Mouse (Mus musculus) ES-E14 (cell line): Measurements from ENCODE around the gene Slc45a1. TPM values are rescaled to one million over a fixed set of nuclear protein-coding genes. Genes with fewer than 3 reads are reported as not detected.

ENCODE experiments used
- DNase-seq: peaks from one replicate; pipeline ENCODE4 v3.0.0-alpha.2; 2013; ENCODE audit warnings: low read depth, low spot score
- H3K27ac ChIP-seq: 2 replicates; pipeline ENCODE4 v1.5.1; 2012; ENCODE audit warnings: low read depth, mild to moderate bottlenecking, low read length, moderate library complexity, mixed read lengths; ENCODE audit not compliant: poor library complexity, insufficient read depth, severe bottlenecking
- H3K36me3 ChIP-seq: 2 replicates; pipeline ENCODE4 v1.6.1; 2012; ENCODE audit warnings: mild to moderate bottlenecking, low read length, moderate library complexity, mixed read lengths; ENCODE audit not compliant: control insufficient read depth, poor library complexity, insufficient read depth, severe bottlenecking
- H3K4me1 ChIP-seq, 2 experiments: fragments of 150-350 bp in 1 of 2; sonication (generic) in 1 of 2; 2 replicates each; pipeline ENCODE4 v1.6.1; 2012; ENCODE audit warnings: low read length in 2 of 2, mild to moderate bottlenecking in 1 of 2, mixed read lengths in 1 of 2; ENCODE audit not compliant: control insufficient read depth in 2 of 2, insufficient read depth in 2 of 2, poor library complexity in 1 of 2
- H3K4me3 ChIP-seq, 2 experiments: fragments of 150-350 bp in 1 of 2; sonication (generic) in 1 of 2; 2 replicates each; pipeline ENCODE4 v1.5.1; 2012; ENCODE audit warnings: low read length in 2 of 2, low read depth in 1 of 2, mild to moderate bottlenecking in 1 of 2, mixed read lengths in 1 of 2; ENCODE audit not compliant: insufficient read depth in 1 of 2, poor library complexity in 1 of 2, severe bottlenecking in 1 of 2
- H3K9ac ChIP-seq: 2 replicates; pipeline ENCODE4 v1.6.1; 2012; ENCODE audit warnings: low read depth, mild to moderate bottlenecking, low read length, mixed read lengths; ENCODE audit not compliant: poor library complexity, insufficient read depth, severe bottlenecking
- H3K9me3 ChIP-seq: fragments of 150-350 bp; sonication (generic); 2 replicates; pipeline ENCODE4 v1.6.1; 2012; ENCODE audit warnings: low read depth, mild to moderate bottlenecking, low read length; ENCODE audit not compliant: control insufficient read depth, insufficient read depth
- CHD2 ChIP-seq: IDR thresholded peaks from 2 replicates; pipeline ENCODE4 v1.6.1; 2014; ENCODE audit warnings: mild to moderate bottlenecking, low read depth, low read length, inconsistent platforms
- HCFC1 ChIP-seq: IDR thresholded peaks from 2 replicates; pipeline ENCODE4 v1.6.1; 2012; ENCODE audit warnings: low read length, inconsistent platforms, borderline replicate concordance; ENCODE audit not compliant: insufficient read depth
- MAFK ChIP-seq: IDR thresholded peaks from 2 replicates; pipeline ENCODE4 v1.6.1; 2014; ENCODE audit warnings: mild to moderate bottlenecking, low read depth, low read length, inconsistent platforms; ENCODE audit not compliant: insufficient read depth
- ZC3H11A ChIP-seq: IDR thresholded peaks from 2 replicates; pipeline ENCODE4 v1.6.1; 2012; ENCODE audit warnings: low read depth, mild to moderate bottlenecking, inconsistent platforms, low read length, borderline replicate concordance
- ZNF384 ChIP-seq: IDR thresholded peaks from 2 replicates; pipeline ENCODE4 v1.6.1; 2012; ENCODE audit warnings: low read depth, low read length, inconsistent platforms
- in situ Hi-C, 2 experiments: fragments of 600-800 bp; cut with MboI; formaldehyde crosslinking; loops; one replicate each; pipeline ENCODE4 v1.15.1; 2025; ENCODE audit warnings: low sequenced_read_pairs in 2 of 2, inconsistent platforms in 1 of 2; ENCODE audit not compliant: unreplicated experiment in 2 of 2
- total RNA-seq: library from RNA; depleted of rRNA; stranded (reverse); fragments of 300-350 nt; gene quantifications from 2 replicates; pipeline ENCODE4 v1.2.3, GENCODE M21; 2012

The Slc45a1 gene
- total RNA-seq, 1 experiment: 0.98 TPM

DNA sequence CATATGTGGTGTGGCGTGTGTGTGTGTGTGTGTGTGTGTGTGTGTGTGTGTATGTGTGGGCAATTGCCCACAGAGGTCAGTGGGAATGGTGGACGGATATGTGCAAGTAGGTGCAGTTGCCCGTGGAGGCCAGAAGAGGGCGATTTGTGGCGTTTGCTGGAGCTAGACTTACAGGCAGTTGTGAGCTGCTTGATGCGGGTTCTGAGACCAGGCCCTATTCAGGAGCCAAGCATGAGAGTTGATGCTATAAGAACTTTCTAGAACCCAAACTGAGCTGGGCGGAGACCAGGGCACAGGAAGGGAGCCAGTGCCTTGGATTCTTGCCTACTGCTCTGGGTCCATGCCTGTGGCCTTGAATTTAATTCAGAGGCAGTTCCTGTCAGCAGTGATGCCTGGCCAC lies 12.8 kb upstream of the Slc45a1 start:
- no peak for TF ChIP-seq ZC3H11A
- TF ChIP-seq HCFC1: no peak
- TF ChIP-seq MAFK: no peak
- no peak for TF ChIP-seq CHD2
- no peak for TF ChIP-seq ZNF384
- H3K4me1 ChIP-seq: peaks cover 6 to 29% of the 10 kb centered on the region in 2 experiments
- H3K9ac ChIP-seq: no peak overlapping the region
- no peak overlapping the region for H3K4me3 ChIP-seq
- in situ Hi-C loops: loop anchor here in 1 of 2 experiments (25.0 kb wide), 1 partner anchor 223 kb away; no protein-coding TSS in a partner anchor
- H3K27ac ChIP-seq: no peak overlapping the region
- no peaks in the 10 kb centered on the region for H3K9me3 ChIP-seq
- H3K36me3 ChIP-seq: no peaks in the 10 kb centered on the region
- no peak for DNase-seq

DNA sequence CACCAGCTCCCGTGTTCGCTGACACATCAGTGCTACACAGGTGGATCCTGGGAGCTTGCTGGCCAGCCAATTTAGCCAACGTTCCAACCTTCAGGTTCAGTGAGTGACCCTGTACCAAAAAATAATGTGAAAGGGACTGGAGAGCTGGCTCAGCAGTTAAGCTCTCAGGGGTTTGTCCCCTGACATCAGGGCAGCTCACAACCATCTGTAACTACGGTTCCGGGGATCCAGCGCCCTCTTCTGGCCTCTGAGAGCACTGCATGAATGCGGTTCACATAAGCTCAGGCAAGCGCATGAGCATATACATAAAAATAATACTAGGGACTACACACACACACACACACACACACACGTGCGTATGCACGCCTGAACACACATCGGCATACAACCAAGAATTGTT lies 11.2 kb upstream of the Slc45a1 start:
- H3K4me3 ChIP-seq: no peak overlapping the region
- in situ Hi-C loops: loop anchor here in 1 of 2 experiments (25.0 kb wide), 1 partner anchor 224 kb away; no protein-coding TSS in a partner anchor
- no peaks in the 10 kb centered on the region for H3K9me3 ChIP-seq
- no peak overlapping the region for H3K27ac ChIP-seq
- no peaks in the 10 kb centered on the region for H3K36me3 ChIP-seq
- peaks cover 6 to 29% of the 10 kb centered on the region in 2 experiments for H3K4me1 ChIP-seq
- peak; percentile 65 for DNase-seq
- TF ChIP-seq MAFK: peak; percentile 62; the same call in 1 of the 2 replicates
- no peak for TF ChIP-seq HCFC1
- H3K9ac ChIP-seq: no peak overlapping the region

GRCm38 (mm10) chr4:150661886-150662285 lies 9.9 kb upstream of the Slc45a1 start:
- Histone ChIP-seq H3K9me3 (no peaks in the 10 kb centered on the region), H3K27ac (peak overlapping the region; percentile 8; the same call in 1 of the 2 replicates), H3K4me3 (peak overlapping the region; percentile 8 to 26; a peak in 3 of 4 replicates), H3K36me3 (no peaks in the 10 kb centered on the region), H3K9ac (peak overlapping the region; percentile 22), H3K4me1 (peaks cover 6 to 29% of the 10 kb centered on the region in 2 experiments)
- DNase-seq: no peak
- in situ Hi-C loops: loop anchor here in 1 of 2 experiments (25.0 kb wide), 1 partner anchor 225 kb away; no protein-coding TSS in a partner anchor
- TF ChIP-seq HCFC1 (no peak), ZNF384 (no peak), MAFK (no peak), CHD2 (no peak)

GRCm38 (mm10) chr4:150659926-150660610 lies 8.1 kb upstream of the Slc45a1 start:
- H3K36me3 ChIP-seq: no peaks in the 10 kb centered on the region
- DNase-seq: peak; percentile 67
- TF ChIP-seq HCFC1: no peak
- no peak for TF ChIP-seq ZC3H11A
- TF ChIP-seq CHD2: no peak
- no peak for TF ChIP-seq MAFK
- TF ChIP-seq ZNF384: no peak
- H3K9me3 ChIP-seq: no peaks in the 10 kb centered on the region
- no peak overlapping the region for H3K4me3 ChIP-seq
- in situ Hi-C loops: loop anchor here (10.0 to 25.0 kb wide), 2 partner anchors 227 to 245 kb away; no protein-coding TSS in a partner anchor
- no peak overlapping the region for H3K9ac ChIP-seq
- 0 out of 2 replicates have a peak overlapping the region, but pooled peaks have one; percentile 11 for H3K27ac ChIP-seq
- peaks cover 6 to 26% of the 10 kb centered on the region in 2 experiments for H3K4me1 ChIP-seq
